Mouse (Mus musculus) urinary bladder, postnatal 25 days (tissue): ENCODE measurements around the gene Kcnh8.

Source experiments
- DNase-seq: peaks from one replicate; pipeline ENCODE4 v3.0.0; 2022; ENCODE audit warnings: low spot score

Kcnh8 gene

GRCm38 (mm10) chr17:52602093-52602780, at the start of gene Kcnh8:
TSS of gene Kcnh8 (plus strand) at chr17:52602709.
- no peak for DNase-seq

- DNase-seq, result peak; percentile 16
These were observed 42.4 kb upstream of the Kcnh8 start for GRCm38 (mm10) chr17:52559961-52560720.

- DNase-seq, result no peak
These were observed 36.9 kb upstream of the Kcnh8 start for GRCm38 (mm10) chr17:52565467-52566155.

GRCm38 (mm10) chr17:52569584-52570270, 32.8 kb upstream of the Kcnh8 start:
- no peak for DNase-seq

GRCm38 (mm10) chr17:52572229-52572628, 30.3 kb upstream of the Kcnh8 start:
- DNase-seq, result no peak

GRCm38 (mm10) chr17:52591503-52592194, 10.9 kb upstream of the Kcnh8 start:
- no peak for DNase-seq

GRCm38 (mm10) chr17:52599141-52599540, 3.4 kb upstream of the Kcnh8 start:
- DNase-seq, result no peak

- DNase-seq, result no peak
These were observed 1.6 kb upstream of the Kcnh8 start for GRCm38 (mm10) chr17:52600882-52601371.

GRCm38 (mm10) chr17:52602781-52603170, 267 bp downstream of the Kcnh8 start:
- DNase-seq, result no peak

- DNase-seq, result no peak
These were observed 902 bp downstream of the Kcnh8 start for GRCm38 (mm10) chr17:52603411-52603810.

GRCm38 (mm10) chr17:52611382-52611781, 8.9 kb downstream of the Kcnh8 start:
- DNase-seq, result no peak

- no peak for DNase-seq
These were observed 46.7 kb downstream of the Kcnh8 start for GRCm38 (mm10) chr17:52649186-52649585.

- no peak for DNase-seq
These were observed 89.5 kb downstream of the Kcnh8 start for GRCm38 (mm10) chr17:52691988-52692387.

- no peak for DNase-seq
These were observed 99.4 kb downstream of the Kcnh8 start for GRCm38 (mm10) chr17:52701944-52702343.

GRCm38 (mm10) chr17:52712319-52712718, 109.8 kb downstream of the Kcnh8 start:
- no peak for DNase-seq

- DNase-seq, result no peak
These were observed 119.7 kb downstream of the Kcnh8 start for GRCm38 (mm10) chr17:52722214-52722613.

- no peak for DNase-seq
These were observed 126.3 kb downstream of the Kcnh8 start for GRCm38 (mm10) chr17:52728806-52729205.

- DNase-seq, result no peak
These were observed 135.9 kb downstream of the Kcnh8 start for GRCm38 (mm10) chr17:52738436-52738835.

- no peak for DNase-seq
These were observed 185.6 kb downstream of the Kcnh8 start for GRCm38 (mm10) chr17:52788151-52788550.

- DNase-seq, result no peak
These were observed 202.0 kb downstream of the Kcnh8 start for GRCm38 (mm10) chr17:52804463-52804862.

GRCm38 (mm10) chr17:52810773-52811172, 208.3 kb downstream of the Kcnh8 start:
- no peak for DNase-seq

- no peak for DNase-seq
These were observed 216.5 kb downstream of the Kcnh8 start for GRCm38 (mm10) chr17:52819007-52819406.
